Mouse (Mus musculus): ENCODE measurements around the gene Mob3b.

Gene Mob3b

GRCm38 (mm10) chr4:35146597-35146996 lies 10.7 kb downstream of the Mob3b start:
- DNase-seq: no peak

- DNase-seq: no peak
These were observed 11.6 kb downstream of the Mob3b start for GRCm38 (mm10) chr4:35145726-35146125.

DNA sequence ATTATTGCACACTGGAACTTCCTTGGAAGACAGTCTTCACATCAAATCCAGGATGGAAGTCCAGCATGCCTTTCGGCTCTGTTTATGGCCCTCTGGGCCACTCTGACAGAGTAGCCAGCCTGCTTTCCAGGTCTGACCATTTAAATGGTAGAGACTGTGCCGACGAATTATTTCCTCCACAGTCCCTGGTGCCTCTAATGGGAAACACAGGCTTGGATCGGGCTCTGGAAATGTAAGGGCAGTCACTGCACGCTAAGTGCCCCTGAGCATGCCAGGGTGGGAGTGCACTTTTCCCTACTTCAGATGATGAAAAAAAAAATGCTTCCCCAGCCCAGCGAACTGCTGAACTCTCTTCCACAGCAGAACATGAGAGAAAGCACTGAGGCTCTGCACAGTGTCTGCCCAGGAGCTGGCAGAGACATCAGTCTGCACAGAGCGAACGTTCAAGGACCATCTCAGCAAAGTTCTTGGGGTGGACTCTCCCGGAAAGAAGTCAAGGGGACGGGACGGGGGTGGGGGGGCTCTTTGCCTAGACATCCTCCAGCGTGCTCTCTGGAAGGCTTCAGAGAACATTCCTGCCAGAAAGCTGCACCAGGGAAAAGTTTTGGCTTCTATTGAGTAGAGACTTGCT lies 13.7 kb downstream of the Mob3b start:
- DNase-seq: no peak

DNA sequence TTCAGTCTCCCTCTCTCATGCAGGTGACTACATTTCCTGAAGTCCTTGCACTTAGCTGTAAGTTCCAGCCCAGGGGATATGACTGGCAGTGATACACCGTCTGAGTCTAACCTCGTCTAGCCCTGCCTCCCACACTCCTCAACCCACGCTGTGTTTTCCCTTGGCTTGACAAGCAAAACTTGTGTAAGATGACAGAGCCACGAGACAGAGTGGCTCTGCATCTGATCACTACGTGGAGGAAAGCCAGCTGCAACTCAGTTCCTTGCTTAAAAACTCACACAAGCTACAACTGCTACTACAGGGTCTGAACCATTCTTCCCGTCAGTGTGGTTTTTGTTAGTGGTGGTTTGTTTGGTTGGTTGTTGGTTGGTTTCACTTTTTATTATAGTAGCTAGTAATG lies 17.0 kb downstream of the Mob3b start:
- no peak for DNase-seq

GRCm38 (mm10) chr4:35138077-35138476 lies 19.2 kb downstream of the Mob3b start:
- DNase-seq: no peak

DNA sequence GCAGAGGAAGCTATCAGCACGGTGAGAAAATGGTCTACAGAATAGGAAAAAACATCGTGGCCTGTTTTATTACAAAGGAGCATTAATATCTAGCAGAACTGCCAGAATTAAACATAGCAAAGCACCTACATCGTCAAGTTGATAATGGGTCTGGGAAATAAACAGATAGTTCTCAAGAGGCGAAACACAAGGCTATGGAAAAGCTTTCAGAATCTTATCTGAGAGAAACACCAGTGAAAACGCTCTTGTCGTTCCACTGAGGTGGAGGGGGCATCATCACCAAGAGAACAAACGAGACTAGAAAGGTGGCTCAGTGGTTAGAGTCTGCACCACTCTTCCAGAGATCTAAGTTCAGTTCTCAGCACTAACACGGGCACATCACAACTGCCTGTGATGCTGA lies 20.3 kb downstream of the Mob3b start:
- DNase-seq: no peak

GRCm38 (mm10) chr4:35135806-35136205 lies 21.5 kb downstream of the Mob3b start:
- DNase-seq: no peak

- no peak for DNase-seq
These were observed 22.3 kb downstream of the Mob3b start for GRCm38 (mm10) chr4:35134846-35135611.

GRCm38 (mm10) chr4:35133411-35133810 lies 23.9 kb downstream of the Mob3b start:
- no peak for DNase-seq

DNA sequence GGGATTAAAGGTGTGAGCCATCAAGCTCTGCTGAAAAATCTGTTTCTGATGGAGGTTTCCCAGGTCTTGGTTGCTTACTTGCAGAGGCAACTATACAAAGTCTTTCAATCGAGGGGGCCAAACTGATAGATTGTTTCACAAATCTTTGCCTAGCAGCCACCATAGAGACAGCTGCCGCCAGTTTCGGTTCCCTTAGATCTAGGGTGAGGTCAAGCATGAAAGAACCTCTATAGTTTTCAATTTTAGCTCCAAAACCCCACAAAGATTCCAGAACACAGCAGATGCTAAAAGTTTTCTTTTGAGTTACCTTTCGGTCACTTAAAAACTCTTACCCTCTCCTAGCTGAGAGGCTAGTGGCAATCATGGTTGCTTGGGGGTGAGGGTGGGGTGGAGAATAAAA lies 25.7 kb downstream of the Mob3b start:
- DNase-seq: no peak

DNA sequence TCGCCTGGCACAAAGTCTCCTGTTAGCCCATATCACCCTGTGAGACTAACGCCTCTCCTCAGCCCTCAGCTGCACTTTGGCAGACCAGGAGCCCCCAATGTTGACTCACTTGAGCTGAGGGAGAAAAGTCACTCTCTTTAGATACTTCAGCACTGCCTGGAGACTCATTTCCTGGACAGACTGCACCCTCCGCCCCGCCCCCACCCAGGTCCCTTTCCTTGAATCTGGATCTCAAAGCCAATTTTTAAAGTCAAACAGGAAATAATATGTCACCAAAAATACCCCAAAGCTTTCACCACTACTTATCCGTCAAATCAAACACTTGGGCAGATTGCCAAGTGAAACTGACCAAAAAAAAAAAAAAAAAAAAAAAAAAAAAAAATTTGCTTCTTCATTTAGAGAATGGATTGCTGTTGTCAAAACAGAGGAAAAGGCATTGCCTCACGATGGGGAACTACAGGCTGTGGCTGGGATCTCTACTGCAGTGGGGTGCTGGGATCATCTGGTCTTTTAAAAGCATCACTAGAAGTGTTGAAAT lies 26.8 kb downstream of the Mob3b start:
- DNase-seq: no peak

GRCm38 (mm10) chr4:35127759-35128158 lies 29.5 kb downstream of the Mob3b start:
- no peak for DNase-seq

DNA sequence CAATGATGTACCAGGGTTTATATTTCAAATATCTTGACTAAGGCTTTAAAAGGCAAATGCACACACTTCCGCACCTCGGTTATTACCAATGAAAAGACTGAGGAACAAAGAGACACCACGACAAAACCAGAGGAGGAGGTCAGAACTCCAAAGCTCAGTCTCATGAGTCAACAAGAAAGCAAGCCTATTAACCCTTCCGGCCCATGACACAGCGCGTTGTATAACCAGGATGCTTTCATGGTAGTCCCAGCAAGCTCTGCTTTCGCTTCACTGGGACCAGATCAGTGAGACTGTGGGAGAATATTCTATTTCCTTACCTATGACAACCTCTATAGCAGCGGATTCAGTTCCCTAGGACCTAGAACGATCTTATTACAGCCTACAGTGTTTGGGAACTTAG lies 30.5 kb downstream of the Mob3b start:
- DNase-seq: no peak

DNA sequence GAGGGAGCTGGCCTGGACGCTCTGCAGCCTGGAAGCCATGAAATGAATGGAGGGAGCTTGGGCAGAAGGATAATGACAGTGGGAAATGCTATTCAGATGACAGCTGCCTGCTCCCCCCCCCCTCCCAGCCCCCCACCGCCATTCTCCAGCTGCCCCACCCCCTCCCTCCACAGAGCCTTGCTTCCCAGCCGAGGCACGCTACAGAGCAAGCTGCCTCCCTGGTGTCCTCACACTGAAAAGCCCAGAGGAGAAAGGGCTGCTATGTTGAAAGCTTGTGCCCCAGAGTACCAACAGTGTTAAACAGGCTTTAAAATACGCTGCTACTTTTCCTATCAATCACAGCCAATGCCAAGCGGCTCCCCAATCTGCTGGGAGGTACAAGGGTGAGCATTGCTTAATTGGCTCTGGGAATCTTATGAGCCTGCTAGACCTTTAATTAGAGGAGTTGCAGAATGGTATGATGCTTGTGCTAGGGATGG lies 31.9 kb downstream of the Mob3b start:
- DNase-seq: no peak

- no peak for DNase-seq
These were observed 33.3 kb downstream of the Mob3b start for GRCm38 (mm10) chr4:35124027-35124426.

GRCm38 (mm10) chr4:35123087-35123486 lies 34.2 kb downstream of the Mob3b start:
- no peak for DNase-seq

DNA sequence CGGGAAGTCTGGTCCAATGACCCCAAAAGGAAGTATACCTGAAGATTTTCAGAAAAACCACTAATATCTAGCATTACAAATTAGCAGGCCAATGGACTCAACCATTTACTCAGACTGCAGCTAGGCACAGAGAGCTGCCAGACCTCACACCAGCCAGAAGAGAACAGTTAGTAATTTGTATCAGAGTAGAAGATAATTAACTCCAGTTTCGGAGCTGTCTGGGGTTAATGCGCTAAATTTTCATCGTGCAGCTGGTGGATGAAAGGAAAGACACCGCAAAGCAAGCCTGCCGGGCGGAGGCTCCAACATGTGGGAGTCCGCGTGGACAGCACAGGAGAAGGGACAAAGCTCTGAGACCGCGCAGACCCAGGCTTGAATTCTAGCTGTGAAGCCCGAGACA lies 36.2 kb downstream of the Mob3b start:
- DNase-seq: no peak

DNA sequence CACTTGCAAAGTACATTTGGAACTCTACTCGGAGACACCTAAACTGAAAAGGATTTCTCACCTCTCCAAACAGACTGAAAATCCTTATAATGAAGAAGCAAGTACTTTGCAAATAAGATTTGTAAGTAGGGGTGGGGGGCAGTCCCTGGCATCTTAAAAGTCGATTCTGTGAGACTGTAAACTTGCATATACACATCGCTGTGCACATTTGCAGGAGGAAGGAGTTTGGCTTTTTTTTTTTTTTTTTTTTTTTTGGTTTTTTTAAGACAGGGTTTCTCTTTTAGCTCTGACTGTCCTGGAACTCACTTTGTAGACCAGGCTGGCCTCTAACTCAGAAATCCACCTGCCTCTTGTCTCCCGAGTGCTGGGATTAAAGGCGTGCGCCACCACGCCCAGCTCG lies 36.7 kb downstream of the Mob3b start:
- no peak for DNase-seq

- DNase-seq: no peak
These were observed 37.1 kb downstream of the Mob3b start for GRCm38 (mm10) chr4:35120159-35120558.

GRCm38 (mm10) chr4:35118851-35119250 lies 38.4 kb downstream of the Mob3b start:
- DNase-seq: no peak

- DNase-seq: no peak
These were observed 40.1 kb downstream of the Mob3b start for GRCm38 (mm10) chr4:35117144-35117543.

- DNase-seq: no peak
These were observed 41.4 kb downstream of the Mob3b start for GRCm38 (mm10) chr4:35115933-35116332.

DNA sequence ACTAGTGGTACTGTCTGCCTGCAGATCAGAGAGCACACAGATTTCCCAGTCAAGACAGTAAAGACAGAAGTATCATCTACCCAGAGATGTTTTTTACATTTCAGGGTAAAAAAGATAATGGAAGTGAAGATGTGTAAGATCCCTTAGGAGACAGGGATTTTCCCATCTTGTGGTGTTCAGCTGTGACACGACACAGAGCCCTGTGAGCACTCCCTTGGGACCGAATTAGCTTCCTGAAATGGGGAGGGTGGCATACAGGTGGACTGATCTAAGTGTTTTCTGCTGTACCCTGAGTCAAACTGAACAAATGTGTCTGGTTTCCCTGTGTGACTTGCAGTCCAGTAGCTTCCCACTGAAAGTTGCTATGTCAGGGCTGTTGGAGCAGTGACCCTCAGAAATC lies 42.3 kb downstream of the Mob3b start:
- no peak for DNase-seq

- DNase-seq: no peak
These were observed 43.6 kb downstream of the Mob3b start for GRCm38 (mm10) chr4:35113516-35114248.

Data from cerebellum, adult 9-10 months (tissue).